Mouse (Mus musculus) limb, embryonic 14.5 days (tissue): ENCODE results near the gene Cacna2d3. TPM values are rescaled to one million over a fixed set of nuclear protein-coding genes. Genes with fewer than 3 reads are reported as not detected.

ENCODE experiments used
- ATAC-seq: fragments of 200-750 bp; cut with Nextera tagmentation; 2 replicates; pipeline ENCODE4 v1.8.0; 2017; ENCODE audit warnings: low read depth, moderate number of reproducible peaks, moderate TSS enrichment; ENCODE audit not compliant: low FRiP score
- DNase-seq: peaks from one replicate; pipeline ENCODE4 v3.0.0-alpha.2; 2015; ENCODE audit warnings: low spot score
- H3K27ac ChIP-seq: fragments of 300-500 bp; sonication (generic); replicated peaks from 2 replicates; pipeline ENCODE4 v1.5.1; 2014; ENCODE audit warnings: low read depth, mild to moderate bottlenecking, low read length, moderate library complexity, mixed read lengths
- H3K27me3 ChIP-seq: fragments of 300-500 bp; sonication (generic); 2 replicates; pipeline ENCODE4 v1.6.1; 2014; ENCODE audit warnings: low read length, mixed read lengths; ENCODE audit not compliant: control insufficient read depth, insufficient read depth
- H3K36me3 ChIP-seq: fragments of 300-500 bp; sonication (generic); 2 replicates; pipeline ENCODE4 v1.6.1; 2014; ENCODE audit warnings: mild to moderate bottlenecking, low read length, moderate library complexity, mixed read lengths; ENCODE audit not compliant: control insufficient read depth, insufficient read depth
- H3K4me1 ChIP-seq: fragments of 300-500 bp; sonication (generic); 2 replicates; pipeline ENCODE4 v1.6.1; 2014; ENCODE audit warnings: antibody characterized with exemption, low read length, mixed read lengths; ENCODE audit not compliant: control insufficient read depth, insufficient read depth
- H3K4me2 ChIP-seq: fragments of 300-500 bp; sonication (generic); replicated peaks from 2 replicates; pipeline ENCODE4 v1.6.1; 2014; ENCODE audit warnings: low read depth, mild to moderate bottlenecking, low read length, moderate library complexity; ENCODE audit not compliant: severe bottlenecking
- H3K4me3 ChIP-seq: fragments of 300-500 bp; sonication (generic); replicated peaks from 2 replicates; pipeline ENCODE4 v1.5.1; 2014; ENCODE audit warnings: low read length
- H3K9ac ChIP-seq: fragments of 300-500 bp; sonication (generic); 2 replicates; pipeline ENCODE4 v1.6.1; 2014; ENCODE audit warnings: mild to moderate bottlenecking, low read depth, low read length, moderate library complexity; ENCODE audit not compliant: severe bottlenecking
- H3K9me3 ChIP-seq: fragments of 300-500 bp; sonication (generic); 2 replicates; pipeline ENCODE4 v1.6.1; 2016; ENCODE audit warnings: low read length; ENCODE audit not compliant: control insufficient read depth
- POLR2A ChIP-seq: fragments of 200-500 bp; IDR thresholded peaks from 2 replicates; pipeline ENCODE4 v1.8.0; 2012; ENCODE audit warnings: inconsistent platforms, mild to moderate bottlenecking, moderate library complexity, borderline replicate concordance; ENCODE audit not compliant: insufficient read depth, insufficient read length; ENCODE audit errors: extremely low read depth
- WGBS: fragments of 180-500 bp; shearing (Covaris S2); extraction: QIAGEN DNeasy Blood & Tissue Kit; methylation state at CpG from one replicate; pipeline ENCODE4 v1.1.7; 2014; 5-methylcytosine and 5-hydroxymethylcytosine counted together
- polyA plus RNA-seq, 2 experiments: library from polyadenylated mRNA; depleted of rRNA in 1 of 2; stranded (reverse) in 1 of 2; unstranded in 1 of 2; fragments of >200 nt; fragmentation: Nextera tagmentation in 1 of 2; extraction: Ambion mirVana in 1 of 2; gene quantifications; 2 replicates each; pipeline versions ENCODE4 v1.2.1 to v1.2.3; 2012 to 2014

The Cacna2d3 gene
- polyA plus RNA-seq, 2 experiments = 4.9 to 6.3 TPM

GRCm38 (mm10) chr14:29164653-29165030 is 557.0 kb downstream of the Cacna2d3 start:
- TF ChIP-seq POLR2A = no peak

GRCm38 (mm10) chr14:29163998-29164652 is 557.5 kb downstream of the Cacna2d3 start:
- Histone ChIP-seq H3K27me3 (no peaks in the 10 kb centered on the region), H3K4me2 (no peak overlapping the region), H3K9ac (no peak overlapping the region), H3K4me1 (no peaks in the 10 kb centered on the region), H3K9me3 (0 out of 2 replicates have a peak, but pooled peaks cover under 1% of the 10 kb centered on the region), H3K36me3 (no peaks in the 10 kb centered on the region), H3K4me3 (no peak overlapping the region), H3K27ac (no peak overlapping the region)
- 15% methylated on average over 4 of the region's 4 CpGs for WGBS
- no peak for DNase-seq
- TF ChIP-seq POLR2A = no peak
- ATAC-seq = no peak

More at GRCm38 (mm10) chr14:29164653-29165030, 557.0 kb downstream of the Cacna2d3 start:
- Histone ChIP-seq H3K4me2 (no peak overlapping the region), H3K4me3 (no peak overlapping the region), H3K4me1 (no peaks in the 10 kb centered on the region), H3K27me3 (no peaks in the 10 kb centered on the region), H3K9me3 (no peaks in the 10 kb centered on the region), H3K27ac (no peak overlapping the region), H3K36me3 (no peaks in the 10 kb centered on the region), H3K9ac (no peak overlapping the region)
- DNase-seq (no peak), ATAC-seq (no peak)
- WGBS = 61% methylated on average over 6 of the region's 6 CpGs

GRCm38 (mm10) chr14:29159803-29160202 is 561.9 kb downstream of the Cacna2d3 start:
- H3K9ac ChIP-seq = no peak overlapping the region
- H3K27ac ChIP-seq = no peak overlapping the region
- 90% methylated on average over 3 of the region's 3 CpGs for WGBS
- H3K4me1 ChIP-seq = 0 out of 2 replicates have a peak, but pooled peaks cover 3% of the 10 kb centered on the region
- H3K36me3 ChIP-seq = no peaks in the 10 kb centered on the region
- ATAC-seq (no peak), DNase-seq (no peak)
- TF ChIP-seq POLR2A = no peak
- H3K4me3 ChIP-seq = no peak overlapping the region
- no peak overlapping the region for H3K4me2 ChIP-seq
- 0 out of 2 replicates have a peak, but pooled peaks cover 2% of the 10 kb centered on the region for H3K9me3 ChIP-seq
- no peaks in the 10 kb centered on the region for H3K27me3 ChIP-seq

DNA sequence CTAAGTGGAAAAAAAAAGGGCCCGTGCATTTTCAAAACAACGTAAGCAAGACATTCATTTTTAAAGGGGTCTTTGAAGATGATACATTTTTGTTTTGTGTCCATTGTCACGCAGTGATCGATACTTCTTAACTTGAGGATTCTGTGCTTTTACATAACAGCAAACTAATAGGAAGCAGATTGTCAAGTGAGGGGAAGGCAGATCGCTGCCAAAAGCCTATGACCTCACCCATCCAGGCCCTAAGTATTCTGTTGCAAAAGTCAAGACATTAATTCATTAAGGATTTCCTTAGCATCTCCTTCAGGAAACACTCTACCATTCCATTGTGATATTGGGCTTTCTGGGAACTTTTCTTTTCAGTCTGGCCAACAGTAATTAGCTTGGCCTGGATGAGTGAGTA is 564.6 kb downstream of the Cacna2d3 start:
- no peak overlapping the region for H3K4me2 ChIP-seq
- no peak overlapping the region for H3K9ac ChIP-seq
- H3K27me3 ChIP-seq = no peaks in the 10 kb centered on the region
- no peaks in the 10 kb centered on the region for H3K36me3 ChIP-seq
- no peak overlapping the region for H3K27ac ChIP-seq
- 50% methylated on average over 5 of the region's 5 CpGs for WGBS
- 0 out of 2 replicates have a peak, but pooled peaks cover 3% of the 10 kb centered on the region for H3K4me1 ChIP-seq
- ATAC-seq = no peak
- TF ChIP-seq POLR2A = no peak
- 0 out of 2 replicates have a peak, but pooled peaks cover 2% of the 10 kb centered on the region for H3K9me3 ChIP-seq
- H3K4me3 ChIP-seq = no peak overlapping the region
- DNase-seq = peak; percentile 47

DNA sequence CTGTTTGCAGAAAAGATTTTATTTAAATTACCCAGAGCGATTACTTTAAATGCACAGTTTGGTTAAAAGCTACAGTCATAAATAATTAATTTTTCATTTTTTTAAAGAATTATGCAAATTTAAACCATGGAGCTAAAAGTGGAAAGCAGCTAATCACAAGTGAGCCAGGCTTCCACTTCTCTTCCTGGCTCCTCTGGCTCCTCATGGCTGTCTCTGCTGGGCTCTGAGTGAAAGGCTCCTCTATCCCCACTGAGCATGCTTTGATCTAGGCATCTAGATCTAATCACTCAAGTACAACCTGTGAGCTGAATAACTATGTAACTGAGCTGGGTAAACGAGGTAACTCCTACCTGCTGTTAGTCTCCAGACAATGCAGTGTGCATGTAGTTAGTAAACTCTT is 577.5 kb downstream of the Cacna2d3 start:
- TF ChIP-seq POLR2A = no peak
- Histone ChIP-seq H3K9ac (no peak overlapping the region), H3K4me2 (no peak overlapping the region), H3K27me3 (no peaks in the 10 kb centered on the region), H3K4me3 (no peak overlapping the region), H3K4me1 (no peaks in the 10 kb centered on the region), H3K36me3 (no peaks in the 10 kb centered on the region), H3K9me3 (no peaks in the 10 kb centered on the region), H3K27ac (no peak overlapping the region)
- WGBS = 51% methylated on average over 2 of the region's 2 CpGs
- ATAC-seq (no peak), DNase-seq (no peak)
